Mouse (Mus musculus) embryonic facial prominence, embryonic 14.5 days (tissue): ENCODE data around the gene Rbl1. TPM values are rescaled to one million over a fixed set of nuclear protein-coding genes. Genes with fewer than 3 reads are reported as not detected.

Experiments
- ATAC-seq: fragments of 200-750 bp; cut with Nextera tagmentation; 2 replicates; pipeline ENCODE4 v1.8.0; 2017; ENCODE audit warnings: low read depth, moderate number of reproducible peaks, moderate TSS enrichment
- DNase-seq: peaks from one replicate; pipeline ENCODE4 v3.0.0-alpha.2; 2015; ENCODE audit warnings: low spot score
- H3K27ac ChIP-seq: fragments of 300-500 bp; sonication (generic); replicated peaks from 2 replicates; pipeline ENCODE4 v1.5.1; 2014; ENCODE audit warnings: low read depth, mild to moderate bottlenecking, low read length, moderate library complexity
- H3K27me3 ChIP-seq: fragments of 300-500 bp; sonication (generic); replicated peaks from 2 replicates; pipeline ENCODE4 v1.6.1; 2014; ENCODE audit warnings: low read length; ENCODE audit not compliant: control insufficient read depth, insufficient read depth
- H3K36me3 ChIP-seq: fragments of 300-500 bp; sonication (generic); 2 replicates; pipeline ENCODE4 v1.6.1; 2014; ENCODE audit warnings: low read length, mixed read lengths; ENCODE audit not compliant: control insufficient read depth, insufficient read depth
- H3K4me1 ChIP-seq: fragments of 300-500 bp; sonication (generic); 2 replicates; pipeline ENCODE4 v1.6.1; 2014; ENCODE audit warnings: antibody characterized with exemption, low read length; ENCODE audit not compliant: control insufficient read depth, insufficient read depth
- H3K4me2 ChIP-seq: fragments of 300-500 bp; sonication (generic); 2 replicates; pipeline ENCODE4 v1.6.1; 2014; ENCODE audit warnings: low read depth, mild to moderate bottlenecking, low read length, moderate library complexity, mixed read lengths
- H3K4me3 ChIP-seq: fragments of 300-500 bp; sonication (generic); 2 replicates; pipeline ENCODE4 v1.5.1; 2014; ENCODE audit warnings: low read depth, mild to moderate bottlenecking, low read length
- H3K9ac ChIP-seq: fragments of 300-500 bp; sonication (generic); 2 replicates; pipeline ENCODE4 v1.6.1; 2014; ENCODE audit warnings: low read depth, mild to moderate bottlenecking, low read length, moderate library complexity, mixed read lengths
- H3K9me3 ChIP-seq: fragments of 300-500 bp; sonication (generic); 2 replicates; pipeline ENCODE4 v1.6.1; 2016; ENCODE audit warnings: low read length; ENCODE audit not compliant: control insufficient read depth
- WGBS: fragments of 180-500 bp; shearing (Covaris S2); extraction: QIAGEN DNeasy Blood & Tissue Kit; methylation state at CpG from one replicate; pipeline ENCODE4 v1.1.7; 2014; 5-methylcytosine and 5-hydroxymethylcytosine counted together
- polyA plus RNA-seq: library from polyadenylated mRNA; unstranded; fragments of >200 nt; fragmentation: Nextera tagmentation; extraction: Ambion mirVana; gene quantifications from 2 replicates; pipeline ENCODE4 v1.2.1, GENCODE M21; 2014

Rbl1 gene
- polyA plus RNA-seq, 1 experiment from 2014 or later: 16.1 TPM

DNA sequence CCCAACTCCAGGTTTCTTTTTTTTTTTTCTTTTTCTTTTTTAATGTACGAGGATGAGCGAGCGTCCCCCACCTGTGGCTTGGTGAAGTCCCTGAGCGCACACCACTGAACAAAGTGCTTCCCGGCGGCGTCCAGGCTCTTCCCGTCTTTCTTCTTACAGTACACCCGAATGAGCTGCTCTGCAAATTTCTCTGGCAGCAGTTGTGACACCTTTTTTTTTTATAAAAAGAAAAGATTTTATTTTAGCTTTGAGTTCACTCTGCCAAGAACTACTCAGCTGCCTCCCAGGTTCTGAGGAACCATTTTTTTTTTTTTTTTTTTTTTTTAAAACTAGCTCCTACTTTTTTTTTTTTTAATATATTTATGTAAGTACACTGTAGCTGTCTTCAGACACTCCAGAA, 102.7 kb downstream of the Rbl1 start:
- ATAC-seq (no peak), DNase-seq (no peak)
- Histone ChIP-seq H3K27ac (no peak overlapping the region), H3K9me3 (no peaks in the 10 kb centered on the region), H3K4me2 (no peak overlapping the region), H3K4me3 (no peak overlapping the region), H3K9ac (no peak overlapping the region), H3K36me3 (peaks cover 79% of the 10 kb centered on the region), H3K27me3 (no peaks in the 10 kb centered on the region), H3K4me1 (no peaks in the 10 kb centered on the region)
- 97% methylated on average over 9 of the region's 9 CpGs for WGBS

DNA sequence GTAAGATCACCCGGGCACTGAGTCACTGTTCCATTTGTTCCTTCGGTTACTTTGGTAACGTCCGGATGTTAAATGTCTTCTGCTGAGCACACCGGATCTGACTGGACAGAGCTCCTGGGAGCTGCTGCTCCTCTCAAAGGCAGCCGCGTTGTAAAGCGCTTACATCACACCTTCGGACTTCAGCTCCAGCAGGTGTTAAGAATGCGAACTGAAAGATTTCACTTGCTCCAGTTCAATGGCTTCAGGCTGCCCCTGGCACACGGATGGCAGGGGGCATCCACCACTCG, 104.1 kb downstream of the Rbl1 start:
- Histone ChIP-seq H3K4me3 (no peak overlapping the region), H3K36me3 (peaks cover 66% of the 10 kb centered on the region), H3K4me1 (no peaks in the 10 kb centered on the region), H3K27me3 (no peaks in the 10 kb centered on the region), H3K27ac (no peak overlapping the region), H3K4me2 (no peak overlapping the region), H3K9ac (no peak overlapping the region), H3K9me3 (no peaks in the 10 kb centered on the region)
- ATAC-seq (no peak), DNase-seq (no peak)
- WGBS: 93% methylated on average over 12 of the region's 12 CpGs

DNA sequence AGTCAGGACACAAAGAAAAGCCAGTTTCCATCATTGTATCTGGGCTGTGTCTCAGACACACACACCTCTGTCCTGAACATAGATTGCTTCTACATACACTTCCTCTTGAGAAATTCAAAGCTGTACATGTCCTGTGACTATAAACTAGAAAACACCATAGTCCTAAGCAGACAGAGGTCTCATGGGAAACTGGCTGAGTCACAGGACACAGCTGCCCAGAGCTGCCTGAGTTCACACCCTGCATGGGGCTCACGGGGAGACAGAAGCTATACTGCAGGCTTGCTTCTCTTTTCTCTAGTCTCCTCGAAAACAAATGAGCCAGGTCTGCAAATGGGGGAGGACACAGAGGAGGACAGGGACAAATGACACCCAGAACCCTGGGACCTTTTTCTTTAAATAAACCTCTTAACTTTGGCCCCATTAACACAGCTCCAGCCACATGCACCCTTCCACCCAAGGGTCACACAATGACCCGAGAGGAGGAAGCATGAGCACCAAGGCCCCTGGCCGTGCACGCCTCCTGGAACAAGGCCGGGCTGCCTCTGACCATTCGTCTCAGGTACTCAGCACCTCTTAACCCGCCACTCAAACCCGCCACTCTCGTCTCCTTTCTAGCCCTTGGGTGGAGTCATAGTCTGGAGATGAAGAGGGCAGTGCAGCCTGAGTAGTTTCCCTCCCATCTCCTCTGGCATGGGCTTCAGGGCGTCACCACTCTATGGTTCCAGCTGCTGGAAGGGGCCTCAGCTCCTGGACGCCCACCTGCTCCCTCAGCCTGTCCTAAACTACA, 104.6 kb downstream of the Rbl1 start:
- DNase-seq (no peak), ATAC-seq (no peak)
- H3K27ac ChIP-seq: no peak overlapping the region
- H3K9ac ChIP-seq: no peak overlapping the region
- H3K36me3 ChIP-seq: peaks cover 61% of the 10 kb centered on the region
- H3K9me3 ChIP-seq: no peaks in the 10 kb centered on the region
- 82% methylated on average over 10 of the region's 12 CpGs for WGBS
- H3K4me2 ChIP-seq: no peak overlapping the region
- no peak overlapping the region for H3K4me3 ChIP-seq
- H3K27me3 ChIP-seq: no peaks in the 10 kb centered on the region
- no peaks in the 10 kb centered on the region for H3K4me1 ChIP-seq

Other genes with a start within 250 kb of the Rbl1 start
- gene Ndrg3, start 212.5 kb downstream of the Rbl1 start, polyA plus RNA-seq: 43.3 and 49.6 TPM in 2 replicates
- gene Dsn1, start 197.4 kb downstream of the Rbl1 start, polyA plus RNA-seq: 25.8 and 32.7 TPM in 2 replicates
- gene Soga1, start 125.3 kb downstream of the Rbl1 start, polyA plus RNA-seq: 5.2 and 6.3 TPM in 2 replicates
- not detected in 2 replicates for gene Tldc2, start 117.5 kb downstream of the Rbl1 start, polyA plus RNA-seq
- gene Samhd1, start 69.3 kb downstream of the Rbl1 start, polyA plus RNA-seq: 23.6 and 24.0 TPM in 2 replicates
- gene Rpn2, start 74.5 kb upstream of the Rbl1 start, polyA plus RNA-seq: 310 and 342 TPM in 2 replicates
- 0.12 and 0.29 TPM in 2 replicates for gene Mroh8, start 75.0 kb upstream of the Rbl1 start, polyA plus RNA-seq
- gene Ghrh, start 143.0 kb upstream of the Rbl1 start, polyA plus RNA-seq: 0.51 TPM in 1 of 2 replicates, not detected in the other
- gene Manbal, start 163.1 kb upstream of the Rbl1 start, polyA plus RNA-seq: 39.7 and 43.3 TPM in 2 replicates
- 12.6 and 16.2 TPM in 2 replicates for gene Src, start 213.9 kb upstream of the Rbl1 start, polyA plus RNA-seq